Mouse (Mus musculus): ENCODE data around the gene Tnrc6c. TPM values are rescaled to one million over a fixed set of nuclear protein-coding genes. Genes with fewer than 3 reads are reported as not detected.

Gene Tnrc6c
- polyA plus RNA-seq, 1 experiment from 2014 or later, result 8.9 TPM

- WGBS, result 75% methylated on average over 4 of the region's 4 CpGs
Observed at GRCm38 (mm10) chr11:117730490-117730838, 76.4 kb downstream of the Tnrc6c start.

GRCm38 (mm10) chr11:117731470-117731869, 77.4 kb downstream of the Tnrc6c start:
- DNase-seq (ENCODE audit: low spot score), result no peak
- no peak overlapping the region for H3K27ac ChIP-seq (ENCODE audit: low read length)
- TF ChIP-seq EP300 (IDR thresholded peaks at IDR 0.05) (no peak), CTCF (IDR thresholded peaks at IDR 0.05) (no peak)

More at GRCm38 (mm10) chr11:117730490-117730838, 76.4 kb downstream of the Tnrc6c start:
- H3K9me3 ChIP-seq (ENCODE audit: low read length), result no peaks in the 10 kb centered on the region
- ATAC-seq (no peak), DNase-seq (ENCODE audit: low spot score) (peak; percentile 58)
- H3K27me3 ChIP-seq (replicated peaks; ENCODE audit: insufficient read depth, low read length), result no peaks in the 10 kb centered on the region
- no peak overlapping the region for H3K4me3 ChIP-seq (ENCODE audit: low read depth, low read length)
- no peaks in the 10 kb centered on the region for H3K36me3 ChIP-seq (ENCODE audit: insufficient read depth, low read length)
- no peak for TF ChIP-seq EP300 (IDR thresholded peaks at IDR 0.05)
- TF ChIP-seq CTCF (IDR thresholded peaks at IDR 0.05), result no peak
- no peaks in the 10 kb centered on the region for H3K4me1 ChIP-seq (ENCODE audit: insufficient read depth, low read depth, low read length)
- H3K9ac ChIP-seq (replicated peaks; ENCODE audit: low read depth), result no peak overlapping the region
- no peak overlapping the region for H3K4me2 ChIP-seq (replicated peaks; ENCODE audit: low read depth, low read length)
- H3K27ac ChIP-seq (ENCODE audit: low read length), result peak overlapping the region; percentile 70

GRCm38 (mm10) chr11:117736037-117736689, 82.1 kb downstream of the Tnrc6c start:
- Histone ChIP-seq H3K9ac (replicated peaks; ENCODE audit: low read depth) (no peak overlapping the region), H3K4me1 (ENCODE audit: insufficient read depth, low read depth, low read length) (no peaks in the 10 kb centered on the region), H3K4me2 (replicated peaks; ENCODE audit: low read depth, low read length) (no peak overlapping the region), H3K9me3 (ENCODE audit: low read length) (no peaks in the 10 kb centered on the region), H3K36me3 (ENCODE audit: insufficient read depth, low read length) (peaks cover 22% of the 10 kb centered on the region), H3K27ac (ENCODE audit: low read length) (no peak overlapping the region), H3K27me3 (replicated peaks; ENCODE audit: insufficient read depth, low read length) (no peaks in the 10 kb centered on the region), H3K4me3 (ENCODE audit: low read depth, low read length) (no peak overlapping the region)
- 43% methylated on average over 5 of the region's 5 CpGs for WGBS
- DNase-seq (ENCODE audit: low spot score) (peak; percentile 51), ATAC-seq (peak; percentile 72)
- TF ChIP-seq CTCF (IDR thresholded peaks at IDR 0.05) (no peak), EP300 (IDR thresholded peaks at IDR 0.05) (peak; percentile 55; the same call in 1 of the 2 replicates)

More at GRCm38 (mm10) chr11:117731470-117731869, 77.4 kb downstream of the Tnrc6c start:
- Histone ChIP-seq H3K9me3 (ENCODE audit: low read length) (no peaks in the 10 kb centered on the region), H3K9ac (replicated peaks; ENCODE audit: low read depth) (no peak overlapping the region), H3K4me2 (replicated peaks; ENCODE audit: low read depth, low read length) (no peak overlapping the region), H3K36me3 (ENCODE audit: insufficient read depth, low read length) (no peaks in the 10 kb centered on the region), H3K4me1 (ENCODE audit: insufficient read depth, low read depth, low read length) (no peaks in the 10 kb centered on the region), H3K27me3 (replicated peaks; ENCODE audit: insufficient read depth, low read length) (no peaks in the 10 kb centered on the region), H3K4me3 (ENCODE audit: low read depth, low read length) (no peak overlapping the region)
- no peak for ATAC-seq
- 86% methylated on average over 7 of the region's 7 CpGs for WGBS

GRCm38 (mm10) chr11:117738123-117738522, 84.0 kb downstream of the Tnrc6c start:
- Histone ChIP-seq H3K4me2 (replicated peaks; ENCODE audit: low read depth, low read length) (no peak overlapping the region), H3K27me3 (replicated peaks; ENCODE audit: insufficient read depth, low read length) (no peaks in the 10 kb centered on the region), H3K36me3 (ENCODE audit: insufficient read depth, low read length) (peaks cover 28% of the 10 kb centered on the region), H3K9ac (replicated peaks; ENCODE audit: low read depth) (no peak overlapping the region), H3K4me1 (ENCODE audit: insufficient read depth, low read depth, low read length) (no peaks in the 10 kb centered on the region), H3K27ac (ENCODE audit: low read length) (no peak overlapping the region), H3K9me3 (ENCODE audit: low read length) (no peaks in the 10 kb centered on the region), H3K4me3 (ENCODE audit: low read depth, low read length) (no peak overlapping the region)
- WGBS, result 89% methylated on average over 5 of the region's 5 CpGs
- ATAC-seq (no peak), DNase-seq (ENCODE audit: low spot score) (no peak)
- TF ChIP-seq EP300 (IDR thresholded peaks at IDR 0.05), result no peak
- no peak for TF ChIP-seq CTCF (IDR thresholded peaks at IDR 0.05)

GRCm38 (mm10) chr11:117741128-117741527, 87.0 kb downstream of the Tnrc6c start:
- Histone ChIP-seq H3K36me3 (ENCODE audit: insufficient read depth, low read length) (peaks cover 46% of the 10 kb centered on the region), H3K4me3 (ENCODE audit: low read depth, low read length) (no peak overlapping the region), H3K4me2 (replicated peaks; ENCODE audit: low read depth, low read length) (no peak overlapping the region), H3K9ac (replicated peaks; ENCODE audit: low read depth) (no peak overlapping the region), H3K4me1 (ENCODE audit: insufficient read depth, low read depth, low read length) (no peaks in the 10 kb centered on the region), H3K27me3 (replicated peaks; ENCODE audit: insufficient read depth, low read length) (no peaks in the 10 kb centered on the region), H3K27ac (ENCODE audit: low read length) (no peak overlapping the region), H3K9me3 (ENCODE audit: low read length) (no peaks in the 10 kb centered on the region)
- WGBS, result 84% methylated on average over 6 of the region's 6 CpGs
- ATAC-seq (no peak), DNase-seq (ENCODE audit: low spot score) (no peak)
- TF ChIP-seq EP300 (IDR thresholded peaks at IDR 0.05) (no peak), CTCF (IDR thresholded peaks at IDR 0.05) (no peak)

- H3K4me3 ChIP-seq (ENCODE audit: low read depth, low read length), result no peak overlapping the region
- H3K4me2 ChIP-seq (replicated peaks; ENCODE audit: low read depth, low read length), result no peak overlapping the region
- H3K27me3 ChIP-seq (replicated peaks; ENCODE audit: insufficient read depth, low read length), result no peaks in the 10 kb centered on the region
- 76% methylated on average over 8 of the region's 8 CpGs for WGBS
- no peak for DNase-seq (ENCODE audit: low spot score)
- no peaks in the 10 kb centered on the region for H3K9me3 ChIP-seq (ENCODE audit: low read length)
- no peak overlapping the region for H3K9ac ChIP-seq (replicated peaks; ENCODE audit: low read depth)
- no peak for ATAC-seq
- TF ChIP-seq EP300 (IDR thresholded peaks at IDR 0.05) (no peak), CTCF (IDR thresholded peaks at IDR 0.05) (no peak)
- H3K27ac ChIP-seq (ENCODE audit: low read length), result no peak overlapping the region
- no peaks in the 10 kb centered on the region for H3K4me1 ChIP-seq (ENCODE audit: insufficient read depth, low read depth, low read length)
- H3K36me3 ChIP-seq (ENCODE audit: insufficient read depth, low read length), result peaks cover 55% of the 10 kb centered on the region
Observed at GRCm38 (mm10) chr11:117742243-117742642, 88.2 kb downstream of the Tnrc6c start.

Data from lung, postnatal 0 days (tissue).